Mouse (Mus musculus) CH12.LX (cell line): ENCODE results near the gene Capn1. TPM values are rescaled to one million over a fixed set of nuclear protein-coding genes. Genes with fewer than 3 reads are reported as not detected.

Experiments
- DNase-seq: peaks from one replicate; pipeline ENCODE4 v3.0.0-alpha.2; 2013; ENCODE audit errors: extremely low read depth
- H3K27ac ChIP-seq: 2 replicates; pipeline ENCODE4 v1.5.1; 2012; ENCODE audit warnings: low read depth, mild to moderate bottlenecking, control low read depth, moderate library complexity; ENCODE audit not compliant: insufficient read depth
- H3K27me3 ChIP-seq: replicated peaks from 2 replicates; pipeline ENCODE3; 2012; ENCODE audit warnings: inconsistent platforms
- H3K36me3 ChIP-seq, 2 experiments: replicated peaks in 1 of 2; 2 replicates each; pipeline versions ENCODE3 to v1.6.1; 2012; ENCODE audit warnings: inconsistent platforms in 1 of 2, low read length in 1 of 2, mild to moderate bottlenecking in 1 of 2, mixed read lengths in 1 of 2, moderate library complexity in 1 of 2; ENCODE audit not compliant: control insufficient read depth in 1 of 2, insufficient read depth in 1 of 2
- H3K4me1 ChIP-seq, 2 experiments: 2 replicates each; pipeline ENCODE4 v1.6.1; 2012; ENCODE audit warnings: inconsistent platforms in 1 of 2, moderate library complexity in 1 of 2; ENCODE audit not compliant: insufficient read depth in 2 of 2, control insufficient read depth in 1 of 2
- H3K4me2 ChIP-seq: 2 replicates; pipeline ENCODE4 v1.6.1; 2012; ENCODE audit warnings: low read depth, mild to moderate bottlenecking, control low read depth; ENCODE audit not compliant: poor library complexity, insufficient read depth, severe bottlenecking
- H3K4me3 ChIP-seq, 3 experiments: fragments of 150-350 bp in 1 of 3; sonication (generic) in 1 of 3; replicated peaks in 1 of 3; 2 replicates each; pipeline versions ENCODE3 to v1.5.1; 2011 to 2012; ENCODE audit warnings: low read depth in 2 of 3, low read length in 2 of 3, mild to moderate bottlenecking in 2 of 3, moderate library complexity in 2 of 3, control low read depth in 1 of 3, improper control_type of control experiment in 1 of 3, inconsistent platforms in 1 of 3, mixed read lengths in 1 of 3; ENCODE audit not compliant: poor library complexity in 1 of 3
- H3K79me2 ChIP-seq: replicated peaks from 2 replicates; pipeline ENCODE4 v1.6.1; 2012; ENCODE audit warnings: mild to moderate bottlenecking, moderate library complexity; ENCODE audit not compliant: control insufficient read depth, poor library complexity, insufficient read depth, severe bottlenecking; ENCODE audit errors: extremely low read depth
- H3K9ac ChIP-seq: 2 replicates; pipeline ENCODE4 v1.6.1; 2012; ENCODE audit warnings: low read depth, mild to moderate bottlenecking, control low read depth, moderate library complexity; ENCODE audit not compliant: insufficient read depth
- H3K9me3 ChIP-seq: replicated peaks from 2 replicates; pipeline ENCODE3; 2012; ENCODE audit warnings: low read length, inconsistent platforms, mixed read lengths
- BHLHE40 ChIP-seq: IDR thresholded peaks from 2 replicates; pipeline ENCODE4 v1.6.1; 2011; ENCODE audit warnings: mild to moderate bottlenecking, low read depth, low read length, improper control_type of control experiment
- CHD2 ChIP-seq: IDR thresholded peaks from 2 replicates; pipeline ENCODE4 v1.6.1; 2011; ENCODE audit warnings: low read length, improper control_type of control experiment
- CTCF ChIP-seq, 2 experiments: IDR thresholded peaks in 1 of 2; conservative IDR thresholded peaks in 1 of 2; 2 replicates each; pipeline ENCODE4 v1.5.1; 2011 to 2012; ENCODE audit warnings: low read depth in 2 of 2, low read length in 2 of 2, improper control_type of control experiment in 1 of 2, inconsistent platforms in 1 of 2, mild to moderate bottlenecking in 1 of 2, moderate library complexity in 1 of 2
- EP300 ChIP-seq: IDR thresholded peaks from 2 replicates; pipeline ENCODE4 v1.6.1; 2011; ENCODE audit warnings: low read length, improper control_type of control experiment
- ETS1 ChIP-seq: conservative IDR thresholded peaks from 2 replicates; pipeline ENCODE4 v1.6.1; 2012; ENCODE audit warnings: low read depth, mild to moderate bottlenecking, inconsistent platforms, low read length, improper control_type of control experiment, moderate library complexity
- IRF4 ChIP-seq: IDR thresholded peaks from 2 replicates; pipeline ENCODE4 v1.6.1; 2014; ENCODE audit warnings: low read depth, mild to moderate bottlenecking, inconsistent platforms, low read length, improper control_type of control experiment
- JUN ChIP-seq: IDR thresholded peaks from 2 replicates; pipeline ENCODE4 v1.6.1; 2011; ENCODE audit warnings: low read depth, mild to moderate bottlenecking, low read length, improper control_type of control experiment, moderate library complexity; ENCODE audit not compliant: insufficient read depth
- KAT2A ChIP-seq: IDR thresholded peaks from 2 replicates; pipeline ENCODE4 v1.6.1; 2012; ENCODE audit warnings: low read length, improper control_type of control experiment, inconsistent platforms; ENCODE audit not compliant: insufficient replicate concordance
- MAFK ChIP-seq: IDR thresholded peaks from 2 replicates; pipeline ENCODE4 v1.6.1; 2011; ENCODE audit warnings: low read length, improper control_type of control experiment; ENCODE audit not compliant: insufficient replicate concordance
- MAX ChIP-seq: IDR thresholded peaks from 2 replicates; pipeline ENCODE4 v1.6.1; 2011; ENCODE audit warnings: low read length, improper control_type of control experiment
- MAZ ChIP-seq: IDR thresholded peaks from 2 replicates; pipeline ENCODE4 v1.6.1; 2012; ENCODE audit warnings: low read depth, mild to moderate bottlenecking, inconsistent platforms, low read length, improper control_type of control experiment, moderate library complexity
- MEF2A ChIP-seq: IDR thresholded peaks from 2 replicates; pipeline ENCODE4 v1.6.1; 2014; ENCODE audit warnings: low read depth, mild to moderate bottlenecking, inconsistent platforms, low read length, improper control_type of control experiment, borderline replicate concordance
- MXI1 ChIP-seq: IDR thresholded peaks from 2 replicates; pipeline ENCODE4 v1.6.1; 2011; ENCODE audit warnings: mild to moderate bottlenecking, low read depth, low read length, improper control_type of control experiment
- MYC ChIP-seq: IDR thresholded peaks from 2 replicates; pipeline ENCODE4 v1.6.1; 2011; ENCODE audit warnings: low read depth, mild to moderate bottlenecking, improper control_type of control experiment, low read length
- NRF1 ChIP-seq: IDR thresholded peaks from 2 replicates; pipeline ENCODE4 v1.6.1; 2014; ENCODE audit warnings: low read depth, mild to moderate bottlenecking, inconsistent platforms, low read length, improper control_type of control experiment, moderate library complexity
- POLR2AphosphoS2 ChIP-seq: IDR thresholded peaks from 2 replicates; pipeline ENCODE4 v1.6.1; 2011; ENCODE audit warnings: low read depth, low read length, improper control_type of control experiment
- RAD21 ChIP-seq: IDR thresholded peaks from 2 replicates; pipeline ENCODE4 v1.6.1; 2011; ENCODE audit warnings: low read depth, mild to moderate bottlenecking, low read length, improper control_type of control experiment, moderate library complexity
- RCOR1 ChIP-seq: conservative IDR thresholded peaks from 2 replicates; pipeline ENCODE4 v1.6.1; 2012; ENCODE audit warnings: low read depth, mild to moderate bottlenecking, inconsistent platforms, low read length, improper control_type of control experiment
- SIN3A ChIP-seq: IDR thresholded peaks from 2 replicates; pipeline ENCODE4 v1.6.1; 2012; ENCODE audit warnings: low read length, improper control_type of control experiment, inconsistent platforms
- SMC3 ChIP-seq: IDR thresholded peaks from 2 replicates; pipeline ENCODE4 v1.6.1; 2011; ENCODE audit warnings: low read depth, low read length, improper control_type of control experiment
- TCF12 ChIP-seq: IDR thresholded peaks from 2 replicates; pipeline ENCODE4 v1.6.1; 2014; ENCODE audit warnings: low read depth, mild to moderate bottlenecking, inconsistent platforms, low read length, improper control_type of control experiment
- UBTF ChIP-seq: IDR thresholded peaks from 2 replicates; pipeline ENCODE4 v1.6.1; 2012; ENCODE audit warnings: low read depth, mild to moderate bottlenecking, inconsistent platforms, low read length, improper control_type of control experiment, moderate library complexity
- USF1 ChIP-seq: IDR thresholded peaks from 2 replicates; pipeline ENCODE4 v1.6.1; 2014; ENCODE audit warnings: low read depth, mild to moderate bottlenecking, inconsistent platforms, low read length, improper control_type of control experiment
- USF2 ChIP-seq: conservative IDR thresholded peaks from 2 replicates; pipeline ENCODE4 v1.6.1; 2011; ENCODE audit warnings: low read depth, low read length, improper control_type of control experiment
- ZKSCAN1 ChIP-seq: IDR thresholded peaks from 2 replicates; pipeline ENCODE4 v1.6.1; 2012; ENCODE audit warnings: low read depth, inconsistent platforms, low read length, improper control_type of control experiment, borderline replicate concordance
- ZMIZ1 ChIP-seq: IDR thresholded peaks from 2 replicates; pipeline ENCODE4 v1.6.1; 2012; ENCODE audit warnings: low read depth, mild to moderate bottlenecking, inconsistent platforms, low read length, improper control_type of control experiment
- ZNF384 ChIP-seq: IDR thresholded peaks from 2 replicates; pipeline ENCODE4 v1.6.1; 2012; ENCODE audit warnings: low read depth, low read length, improper control_type of control experiment, inconsistent platforms
- dilution Hi-C: fragments of 300-500 bp; cut with MboI; formaldehyde crosslinking; loops from 2 replicates; pipeline ENCODE4 v1.14.3; 2020; ENCODE audit warnings: low sequenced_read_pairs; ENCODE audit not compliant: extremely low pct_unique_long_range_greater_than_20kb, extremely low pct_ligation_motif_present
- in situ Hi-C: fragments of 300-500 bp; cut with MboI; formaldehyde crosslinking; loops from 3 replicates; pipeline ENCODE4 v1.14.3; 2019; ENCODE audit warnings: low sequenced_read_pairs, low pct_ligation_motif_present, low pct_unique_long_range_greater_than_20kb, mixed read lengths
- polyA plus RNA-seq: library from polyadenylated mRNA; unstranded; fragments of >175 nt; gene quantifications from 2 replicates; pipeline ENCODE4 v1.2.1, GENCODE M21; 2012; ENCODE audit warnings: low read depth; ENCODE audit not compliant: insufficient read length
- total RNA-seq, 2 experiments: library from RNA; depleted of rRNA; stranded (reverse); fragments of 300-350 nt in 1 of 2; fragments of >200 nt in 1 of 2; gene quantifications; 2 replicates each; pipeline ENCODE4 v1.2.3; 2012 to 2014

Capn1 gene
- total and polyA plus RNA-seq, 3 experiments: 20.0 to 42.9 (median 40.2) TPM

GRCm38 (mm10) chr19:5964804-5965203 is 50.9 kb downstream of the Capn1 start:
- peaks cover 3 to 36% of the 10 kb centered on the region in 2 experiments; a peak in 3 of 4 replicates for H3K4me1 ChIP-seq
- no peaks in the 10 kb centered on the region for H3K27me3 ChIP-seq
- in situ Hi-C loops (loop anchor here (5.0 to 10.0 kb wide), 4 partner anchors 43 to 160 kb away; partner anchors contain the start of genes Capn1, Cdc42ep2, Snx15 and Tm7sf2), dilution Hi-C loops (no loop called here)
- H3K9me3 ChIP-seq: no peaks in the 10 kb centered on the region
- peak overlapping the region; percentile 88 for H3K4me2 ChIP-seq
- H3K4me3 ChIP-seq: peak overlapping the region; percentile 67 to 79 (median 77)
- peak overlapping the region; percentile 3; the same call in 1 of the 2 replicates for H3K27ac ChIP-seq
- H3K9ac ChIP-seq: peak overlapping the region; percentile 55; the same call in 1 of the 2 replicates
- H3K36me3 ChIP-seq: peaks cover 10 to 16% of the 10 kb centered on the region in 2 experiments
- TF ChIP-seq RCOR1 (no peak), MAFK (no peak), USF2 (no peak), UBTF (no peak), ZMIZ1 (no peak), CTCF (conservative IDR thresholded peaks at IDR 0.05 in 1 of 2, IDR thresholded peaks at IDR 0.05 in 1 of 2; ENCODE audit: low read depth in 2 of 2, low read length in 2 of 2) (no peak), USF1 (no peak), JUN (no peak), POLR2AphosphoS2 (no peak), KAT2A (no peak), MEF2A (no peak), BHLHE40 (no peak), SIN3A (no peak)
- no peak for DNase-seq
- peaks cover 35% of the 10 kb centered on the region for H3K79me2 ChIP-seq

- Histone ChIP-seq H3K9ac (peak within 1 kb of the TSS; percentile 92), H3K4me2 (peak within 1 kb of the TSS; percentile 93), H3K4me3 (peak within 1 kb of the TSS; percentile 67 to 79 (median 77)), H3K79me2 (peaks cover 35% of the 10 kb centered on the region), H3K4me1 (peaks cover 3 to 36% of the 10 kb centered on the region in 2 experiments; a peak in 3 of 4 replicates), H3K36me3 (peaks cover 14 to 21% of the 10 kb centered on the region in 2 experiments), H3K27me3 (no peaks in the 10 kb centered on the region), H3K9me3 (no peaks in the 10 kb centered on the region), H3K27ac (peak within 1 kb of the TSS; percentile 74)
- in situ Hi-C loops: loop anchor here (5.0 to 10.0 kb wide), 4 partner anchors 42 to 161 kb away; partner anchors contain the start of genes Capn1, Cdc42ep2, Snx15 and Tm7sf2
- dilution Hi-C loops: no loop called here
- peak; percentile 89 for DNase-seq
- TF ChIP-seq ZNF384 (peak; percentile 67), UBTF (0 out of 2 replicates have a peak, but pooled peaks have one; percentile 55), MYC (peak; percentile 92; the same call in 1 of the 2 replicates), SIN3A (peak; percentile 94), EP300 (no peak), MXI1 (peak; percentile 95), MEF2A (peak; percentile 41; the same call in 1 of the 2 replicates), CTCF (conservative IDR thresholded peaks at IDR 0.05 in 1 of 2, IDR thresholded peaks at IDR 0.05 in 1 of 2; ENCODE audit: low read depth in 2 of 2, low read length in 2 of 2) (peak in 1 of 2 experiments; percentile 43; a peak in 2 of 4 replicates), TCF12 (peak; percentile 83), USF2 (no peak), IRF4 (peak; percentile 43; the same call in 1 of the 2 replicates), CHD2 (no peak), ZKSCAN1 (no peak), POLR2AphosphoS2 (peak; percentile 84), ZMIZ1 (peak; percentile 80; the same call in 1 of the 2 replicates), USF1 (peak; percentile 32; the same call in 1 of the 2 replicates), MAZ (peak; percentile 55; the same call in 1 of the 2 replicates), ETS1 (0 out of 2 replicates have a peak, but pooled peaks have one; percentile 8), NRF1 (peak; percentile 100), MAFK (no peak), MAX (peak; percentile 84), SMC3 (no peak; the same call in 1 of the 2 replicates), KAT2A (peak; percentile 66; the same call in 1 of the 2 replicates), JUN (no peak), RAD21 (no peak; the same call in 1 of the 2 replicates)
Measured at GRCm38 (mm10) chr19:5963883-5964562, 51.7 kb downstream of the Capn1 start, which contains the start of gene Pola2. Gene Pola2, minus strand, starts transcription at chr19:5964202.
